Mouse (Mus musculus) intestine, embryonic 15.5 days (tissue): ENCODE measurements at regions not wholly inside any gene's neighbourhood (a gene's known extent, or its start where the extent isn't known, plus 50 kb on each side); places are given as distances from the start of the nearest gene placed in this dataset.
"Not testable (repeated sequence)": the region's sequence is repeated elsewhere in the genome, so short reads cannot be mapped to it uniquely, and the experiment has no call there.

Experiments
- ATAC-seq: fragments of 200-750 bp; cut with Nextera tagmentation; 2 replicates; pipeline ENCODE4 v1.8.0; 2017; ENCODE audit warnings: moderate TSS enrichment, moderate library complexity
- H3K27ac ChIP-seq: fragments of 300-500 bp; sonication (generic); 2 replicates; pipeline ENCODE4 v1.5.1; 2015; ENCODE audit warnings: mild to moderate bottlenecking, inconsistent platforms
- H3K27me3 ChIP-seq: fragments of 300-500 bp; sonication (generic); replicated peaks from 2 replicates; pipeline ENCODE4 v1.6.1; 2015; ENCODE audit warnings: inconsistent platforms
- H3K36me3 ChIP-seq: fragments of 300-500 bp; sonication (generic); 2 replicates; pipeline ENCODE4 v1.6.1; 2015; ENCODE audit warnings: inconsistent platforms
- H3K4me1 ChIP-seq: fragments of 300-500 bp; sonication (generic); replicated peaks from 2 replicates; pipeline ENCODE4 v1.6.1; 2015; ENCODE audit warnings: inconsistent platforms
- H3K4me2 ChIP-seq: fragments of 300-500 bp; sonication (generic); replicated peaks from 2 replicates; pipeline ENCODE4 v1.6.1; 2015; ENCODE audit warnings: mild to moderate bottlenecking, inconsistent platforms
- H3K4me3 ChIP-seq: fragments of 300-500 bp; sonication (generic); replicated peaks from 2 replicates; pipeline ENCODE4 v1.5.1; 2015; ENCODE audit warnings: inconsistent platforms
- H3K9ac ChIP-seq: fragments of 300-500 bp; sonication (generic); 2 replicates; pipeline ENCODE4 v1.6.1; 2015; ENCODE audit warnings: inconsistent platforms
- H3K9me3 ChIP-seq: fragments of 300-500 bp; sonication (generic); 2 replicates; pipeline ENCODE4 v1.6.1; 2016; ENCODE audit warnings: inconsistent platforms
- WGBS: fragments of 180-500 bp; shearing (Covaris S2); methylation state at CpG from one replicate; pipeline ENCODE4 v1.1.7; 2015; 5-methylcytosine and 5-hydroxymethylcytosine counted together

GRCm38 (mm10) chr4:64432097-64432496, 385.3 kb upstream of the Tnc start:
- Histone ChIP-seq H3K9ac (no peak overlapping the region), H3K4me3 (no peak overlapping the region), H3K4me1 (no peaks in the 10 kb centered on the region), H3K36me3 (no peaks in the 10 kb centered on the region), H3K27me3 (no peaks in the 10 kb centered on the region), H3K9me3 (no peaks in the 10 kb centered on the region), H3K27ac (no peak overlapping the region), H3K4me2 (no peak overlapping the region)
- no peak for ATAC-seq
- 66% methylated on average over 1 of the region's 1 CpGs for WGBS

DNA sequence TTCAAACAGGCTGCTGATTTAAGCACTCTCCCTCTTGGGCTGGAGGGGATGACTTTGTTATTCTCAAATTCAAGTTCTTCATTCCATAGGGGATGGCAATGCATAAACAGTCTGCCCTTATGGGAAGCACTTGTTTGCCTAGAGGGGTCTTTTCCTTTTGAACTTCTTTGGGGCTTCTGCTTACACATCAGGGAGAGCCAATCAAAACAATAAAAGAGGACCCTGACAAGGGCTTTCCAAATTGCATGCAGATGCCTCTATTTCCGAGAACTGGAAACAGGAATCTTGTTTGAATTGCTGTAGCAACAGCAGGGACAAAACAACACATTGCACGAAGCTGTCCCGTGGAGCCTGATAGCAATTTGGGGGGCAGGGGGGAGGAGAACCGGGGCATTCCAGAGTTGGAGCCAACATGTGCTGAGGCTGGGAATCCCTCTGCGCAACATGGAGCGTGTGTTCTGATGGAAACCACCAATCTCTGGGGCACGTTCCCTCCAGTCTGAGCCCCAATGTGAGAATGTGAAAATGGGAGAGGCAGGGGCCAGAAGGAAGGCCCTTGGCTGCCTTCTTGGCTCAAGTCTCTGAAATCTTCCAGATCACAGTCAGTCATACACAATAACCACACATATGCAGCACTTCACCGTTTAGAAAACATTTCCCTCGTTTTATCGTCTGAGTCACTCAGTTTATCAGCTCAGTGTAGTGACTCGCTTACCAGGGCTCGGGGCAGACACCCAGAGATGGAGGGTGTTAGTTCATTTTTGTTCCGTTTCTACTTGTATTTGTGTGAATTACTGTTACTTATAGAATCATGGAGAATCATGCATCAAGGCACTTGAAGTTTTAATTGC, 391.2 kb upstream of the Tnc start:
- Histone ChIP-seq H3K9me3 (no peaks in the 10 kb centered on the region), H3K4me1 (no peaks in the 10 kb centered on the region), H3K4me3 (no peak overlapping the region), H3K9ac (no peak overlapping the region), H3K4me2 (no peak overlapping the region), H3K27me3 (no peaks in the 10 kb centered on the region), H3K36me3 (no peaks in the 10 kb centered on the region), H3K27ac (no peak overlapping the region; the same call in 1 of the 2 replicates)
- 46% methylated on average over 13 of the region's 13 CpGs for WGBS
- ATAC-seq = peak; percentile 49

- H3K4me1 ChIP-seq = no peaks in the 10 kb centered on the region
- H3K27me3 ChIP-seq = no peaks in the 10 kb centered on the region
- no peaks in the 10 kb centered on the region for H3K9me3 ChIP-seq
- H3K9ac ChIP-seq = no peak overlapping the region
- H3K4me2 ChIP-seq = no peak overlapping the region
- no peaks in the 10 kb centered on the region for H3K36me3 ChIP-seq
- H3K4me3 ChIP-seq = no peak overlapping the region
- no peak for ATAC-seq
- H3K27ac ChIP-seq = no peak overlapping the region
- WGBS = 20% methylated on average over 1 of the region's 1 CpGs
Measured at GRCm38 (mm10) chr4:64451442-64451841, 404.6 kb upstream of the Tnc start.

- H3K9me3 ChIP-seq = no peaks in the 10 kb centered on the region
- no peak overlapping the region for H3K9ac ChIP-seq
- no peak overlapping the region for H3K27ac ChIP-seq
- H3K4me1 ChIP-seq = no peaks in the 10 kb centered on the region
- no peaks in the 10 kb centered on the region for H3K27me3 ChIP-seq
- H3K4me2 ChIP-seq = no peak overlapping the region
- H3K36me3 ChIP-seq = no peaks in the 10 kb centered on the region
- no peak overlapping the region for H3K4me3 ChIP-seq
- WGBS = 60% methylated on average over 1 of the region's 1 CpGs
- no peak for ATAC-seq
Measured at GRCm38 (mm10) chr4:64451946-64452345, 405.1 kb upstream of the Tnc start.

DNA sequence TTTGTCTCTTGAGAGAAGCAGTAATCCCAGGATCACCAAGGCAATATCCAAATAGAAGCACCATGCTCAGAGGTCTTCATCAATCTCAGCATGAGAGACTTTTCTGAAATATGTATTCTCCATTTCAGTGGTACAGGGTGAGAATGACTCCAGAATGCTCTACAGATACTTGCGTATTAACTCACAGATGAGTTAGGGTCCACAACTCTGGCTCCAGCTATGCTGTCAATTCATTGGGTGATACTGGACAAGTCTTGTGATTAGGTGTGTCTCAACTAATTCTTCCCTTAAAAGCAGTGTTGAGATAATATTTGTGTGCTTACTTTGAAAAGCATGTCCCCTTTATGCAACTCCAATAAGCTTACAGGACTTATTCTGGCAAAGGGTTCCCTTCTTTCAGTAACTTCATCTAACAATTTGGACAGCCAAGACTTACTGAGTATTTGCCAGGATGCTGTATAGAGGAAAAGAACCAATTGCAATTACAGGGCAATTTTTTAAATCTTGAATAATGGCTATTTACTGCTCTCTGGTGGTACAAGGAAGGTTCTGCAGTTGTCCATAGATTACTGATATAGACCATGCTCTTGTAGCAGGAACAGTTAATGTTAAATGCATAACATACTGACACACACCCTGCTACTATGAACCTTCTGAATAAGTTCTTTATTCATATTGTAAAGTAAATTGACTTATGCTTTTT, 445.6 kb upstream of the Tnc start:
- H3K27me3 ChIP-seq = no peaks in the 10 kb centered on the region
- 93% methylated on average over 1 of the region's 1 CpGs for WGBS
- H3K4me3 ChIP-seq = no peak overlapping the region
- no peaks in the 10 kb centered on the region for H3K36me3 ChIP-seq
- no peak overlapping the region for H3K9ac ChIP-seq
- no peaks in the 10 kb centered on the region for H3K4me1 ChIP-seq
- H3K4me2 ChIP-seq = no peak overlapping the region
- H3K9me3 ChIP-seq = no peaks in the 10 kb centered on the region
- no peak for ATAC-seq
- H3K27ac ChIP-seq = no peak overlapping the region

GRCm38 (mm10) chr4:64497759-64498158, 450.9 kb upstream of the Tnc start:
- not testable (repeated sequence) for H3K9me3 ChIP-seq, H3K27me3 ChIP-seq, H3K27ac ChIP-seq, H3K4me2 ChIP-seq, H3K4me3 ChIP-seq, H3K4me1 ChIP-seq, H3K36me3 ChIP-seq, H3K9ac ChIP-seq
- peak; percentile 83 for ATAC-seq

DNA sequence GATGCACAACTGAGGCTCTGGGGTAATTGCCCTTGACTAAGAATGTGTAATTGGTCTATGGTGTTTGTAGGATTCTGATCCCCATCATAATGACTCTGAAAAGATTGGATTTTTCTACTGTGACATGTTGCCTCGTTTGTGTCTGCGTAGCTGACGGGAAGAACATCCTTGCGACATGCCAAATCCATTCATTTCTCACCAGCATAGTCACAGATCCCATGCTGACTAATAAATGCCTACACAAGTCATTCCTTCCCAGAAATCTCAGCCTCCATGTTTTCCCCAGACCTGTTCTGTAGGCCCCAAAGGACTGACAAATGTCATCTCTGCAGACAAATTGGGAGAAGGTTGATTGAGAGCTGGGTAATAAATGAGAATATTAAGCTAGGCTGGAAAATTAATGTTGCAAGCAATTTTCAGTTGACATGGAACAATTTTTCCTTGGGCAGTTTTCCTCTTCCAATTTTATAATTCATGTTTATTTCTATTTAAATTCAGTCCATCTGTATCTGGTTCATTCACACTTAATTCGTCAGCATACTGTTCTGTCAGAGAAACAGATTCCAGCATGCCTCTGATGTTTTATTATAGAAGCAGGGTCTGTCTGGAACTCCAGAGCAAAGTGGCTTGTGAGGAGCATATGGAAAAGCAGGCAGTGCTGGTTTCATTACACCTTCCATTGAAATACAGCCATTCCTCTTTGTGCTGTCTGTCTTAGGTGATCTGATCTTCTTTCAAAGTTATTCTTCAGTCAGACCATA, 454.0 kb upstream of the Tnc start:
- H3K27me3 ChIP-seq = no peaks in the 10 kb centered on the region
- H3K9ac ChIP-seq = no peak overlapping the region
- H3K36me3 ChIP-seq = no peaks in the 10 kb centered on the region
- WGBS = 86% methylated on average over 5 of the region's 5 CpGs
- H3K4me2 ChIP-seq = no peak overlapping the region
- no peak for ATAC-seq
- H3K27ac ChIP-seq = no peak overlapping the region
- H3K4me1 ChIP-seq = no peaks in the 10 kb centered on the region
- H3K4me3 ChIP-seq = no peak overlapping the region
- no peaks in the 10 kb centered on the region for H3K9me3 ChIP-seq

- Histone ChIP-seq H3K4me1 (no peaks in the 10 kb centered on the region), H3K9me3 (no peaks in the 10 kb centered on the region), H3K4me2 (no peak overlapping the region), H3K36me3 (no peaks in the 10 kb centered on the region), H3K27ac (no peak overlapping the region), H3K27me3 (no peaks in the 10 kb centered on the region), H3K4me3 (no peak overlapping the region), H3K9ac (no peak overlapping the region)
- no peak for ATAC-seq
Measured at GRCm38 (mm10) chr4:64521883-64522282, 475.1 kb upstream of the Tnc start.

DNA sequence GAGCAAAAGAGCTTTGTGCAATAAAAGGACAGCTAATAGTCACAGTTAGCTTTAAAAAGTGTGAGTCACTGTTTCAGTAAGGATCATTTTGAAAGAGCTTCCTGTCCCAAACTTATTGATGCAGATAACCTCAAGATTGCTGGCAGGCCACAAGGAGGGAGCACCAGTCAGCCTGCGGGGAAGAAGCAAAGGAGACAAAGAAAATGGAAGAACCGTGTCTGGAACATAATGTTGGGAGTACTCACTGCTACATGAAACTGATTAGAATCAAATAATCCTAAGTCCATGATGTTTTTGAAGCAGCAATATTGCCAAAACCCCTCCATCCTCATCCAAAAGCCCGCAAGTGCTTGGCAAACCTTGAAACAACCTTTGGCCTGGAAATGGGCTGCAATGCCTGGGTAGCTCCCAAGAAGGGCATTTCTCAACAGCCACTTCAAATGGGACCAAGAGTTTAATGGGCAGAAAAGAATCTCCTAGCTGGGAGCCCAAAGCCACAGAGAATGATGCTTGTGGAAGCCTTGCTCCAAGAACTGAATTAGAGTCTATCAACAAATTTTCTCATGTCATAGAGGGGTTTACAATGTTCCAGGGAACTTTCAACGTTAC, 481.0 kb upstream of the Tnc start:
- Histone ChIP-seq H3K36me3 (no peaks in the 10 kb centered on the region), H3K4me1 (no peaks in the 10 kb centered on the region), H3K27me3 (no peaks in the 10 kb centered on the region), H3K27ac (no peak overlapping the region), H3K4me3 (no peak overlapping the region), H3K9ac (no peak overlapping the region), H3K9me3 (no peaks in the 10 kb centered on the region), H3K4me2 (no peak overlapping the region)
- 77% methylated on average over 4 of the region's 4 CpGs for WGBS
- no peak for ATAC-seq

GRCm38 (mm10) chr4:64530585-64530984, 483.8 kb upstream of the Tnc start:
- no peak overlapping the region for H3K4me3 ChIP-seq
- no peaks in the 10 kb centered on the region for H3K4me1 ChIP-seq
- no peak overlapping the region for H3K4me2 ChIP-seq
- H3K9me3 ChIP-seq = no peaks in the 10 kb centered on the region
- no peak overlapping the region for H3K9ac ChIP-seq
- no peak for ATAC-seq
- H3K27ac ChIP-seq = no peak overlapping the region
- WGBS = 69% methylated on average over 4 of the region's 4 CpGs
- no peaks in the 10 kb centered on the region for H3K36me3 ChIP-seq
- H3K27me3 ChIP-seq = no peaks in the 10 kb centered on the region

DNA sequence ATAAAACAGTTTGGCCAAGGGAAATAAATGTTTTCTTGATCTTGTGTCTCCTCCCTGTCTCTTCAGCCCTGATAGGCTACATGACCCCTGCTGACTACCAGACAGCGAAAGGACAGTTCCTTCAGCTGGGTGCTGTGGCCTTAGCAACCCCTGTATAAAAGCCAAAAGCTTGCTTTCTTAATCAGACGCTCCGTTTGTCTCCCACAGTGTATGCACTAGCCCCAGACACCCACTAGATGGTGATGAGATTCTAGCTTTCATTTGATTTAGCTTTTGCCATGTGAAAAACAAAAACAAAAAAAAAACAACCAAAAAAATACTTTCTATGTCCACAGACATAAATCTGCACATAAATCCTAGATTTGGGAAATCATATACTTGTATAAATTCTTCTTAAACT, 486.2 kb upstream of the Tnc start:
- Histone ChIP-seq H3K27ac (no peak overlapping the region), H3K4me3 (no peak overlapping the region), H3K9ac (no peak overlapping the region), H3K9me3 (no peaks in the 10 kb centered on the region), H3K4me2 (no peak overlapping the region), H3K4me1 (no peaks in the 10 kb centered on the region), H3K27me3 (no peaks in the 10 kb centered on the region), H3K36me3 (no peaks in the 10 kb centered on the region)
- 40% methylated on average over 3 of the region's 3 CpGs for WGBS
- ATAC-seq = no peak

- Histone ChIP-seq H3K9me3 (no peaks in the 10 kb centered on the region), H3K27me3 (no peaks in the 10 kb centered on the region), H3K27ac (no peak overlapping the region), H3K36me3 (no peaks in the 10 kb centered on the region), H3K4me3 (no peak overlapping the region), H3K4me2 (no peak overlapping the region), H3K4me1 (no peaks in the 10 kb centered on the region), H3K9ac (no peak overlapping the region)
- no peak for ATAC-seq
- WGBS = 64% methylated on average over 6 of the region's 6 CpGs
Measured at GRCm38 (mm10) chr4:64535554-64536253, 488.9 kb upstream of the Tnc start.
